Mouse (Mus musculus): ENCODE data around the gene Dgki. TPM values are rescaled to one million over a fixed set of nuclear protein-coding genes. Genes with fewer than 3 reads are reported as not detected.

Gene Dgki
- total RNA-seq, 2 experiments from 2014 or later = 80.5 to 92.6 TPM

GRCm38 (mm10) chr6:37089148-37090111, 210.6 kb downstream of the Dgki start:
- intact Hi-C loops (cut with DNase I) = no loop called here
- no peak for DNase-seq (ENCODE audit: low spot score in 2 of 2)

GRCm38 (mm10) chr6:37082990-37083389, 217.0 kb downstream of the Dgki start:
- no peak for DNase-seq (ENCODE audit: low spot score in 2 of 2)
- intact Hi-C loops (cut with DNase I) = no loop called here

GRCm38 (mm10) chr6:37072401-37073016, 227.5 kb downstream of the Dgki start:
- intact Hi-C loops (cut with DNase I) = no loop called here
- DNase-seq (ENCODE audit: low spot score in 2 of 2) = no peak

DNA sequence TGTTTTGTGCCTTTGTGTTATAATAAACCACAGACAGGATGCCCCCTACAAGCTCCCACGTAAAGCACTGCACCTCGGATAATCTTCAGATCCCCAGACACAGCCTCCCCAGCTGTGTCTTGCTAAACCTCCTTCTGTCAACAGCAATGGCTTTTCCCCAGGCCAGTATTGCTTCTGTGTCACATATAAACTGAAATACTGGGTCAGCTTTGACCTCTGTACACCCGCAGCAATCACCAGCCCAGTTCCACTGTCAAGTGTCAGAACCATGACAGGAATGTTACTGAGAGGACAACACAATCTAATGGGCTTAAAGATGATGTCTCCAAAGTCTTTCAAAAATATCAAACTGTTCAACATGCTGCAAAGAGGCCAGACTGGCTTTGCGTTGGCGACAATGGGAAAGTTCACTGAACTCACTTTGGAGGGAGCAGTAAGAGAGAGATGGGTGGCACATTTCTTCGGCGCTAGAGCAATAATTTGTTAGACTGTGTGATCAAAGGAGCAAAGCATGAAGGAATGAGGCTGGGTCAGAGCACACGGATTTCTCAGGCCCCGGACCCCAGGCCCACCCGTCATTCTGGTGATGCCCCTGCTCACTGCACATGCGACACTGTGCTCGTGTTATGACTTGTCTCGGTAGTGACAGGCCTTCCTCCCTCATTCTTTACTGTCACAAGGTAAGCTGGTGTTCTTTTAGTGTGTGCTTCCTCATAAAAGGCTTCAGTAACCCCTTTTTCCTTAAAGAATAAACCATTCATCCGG, 230.0 kb downstream of the Dgki start:
- intact Hi-C loops (cut with DNase I) = no loop called here
- DNase-seq (ENCODE audit: low spot score in 2 of 2) = no peak

DNA sequence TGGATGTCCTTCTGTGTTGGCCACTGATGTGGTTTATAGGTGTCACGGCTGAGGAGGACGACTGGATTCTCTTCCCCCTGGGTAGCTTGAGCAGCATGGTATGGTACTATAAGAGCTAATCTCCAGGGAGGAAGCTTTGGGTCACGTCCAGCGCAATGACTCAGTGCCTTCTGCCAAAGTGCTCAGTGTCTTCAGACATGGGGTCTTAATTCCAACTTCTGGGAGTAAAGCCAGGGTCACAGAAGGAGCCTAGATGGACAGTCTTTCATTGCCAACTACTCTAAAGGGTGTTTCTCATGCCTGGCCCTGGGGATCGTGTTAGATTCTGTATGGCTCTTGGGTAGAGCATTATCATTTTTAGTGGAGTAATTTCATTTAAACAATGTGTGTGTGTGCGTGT, 231.2 kb downstream of the Dgki start:
- intact Hi-C loops (cut with DNase I) = no loop called here

DNA sequence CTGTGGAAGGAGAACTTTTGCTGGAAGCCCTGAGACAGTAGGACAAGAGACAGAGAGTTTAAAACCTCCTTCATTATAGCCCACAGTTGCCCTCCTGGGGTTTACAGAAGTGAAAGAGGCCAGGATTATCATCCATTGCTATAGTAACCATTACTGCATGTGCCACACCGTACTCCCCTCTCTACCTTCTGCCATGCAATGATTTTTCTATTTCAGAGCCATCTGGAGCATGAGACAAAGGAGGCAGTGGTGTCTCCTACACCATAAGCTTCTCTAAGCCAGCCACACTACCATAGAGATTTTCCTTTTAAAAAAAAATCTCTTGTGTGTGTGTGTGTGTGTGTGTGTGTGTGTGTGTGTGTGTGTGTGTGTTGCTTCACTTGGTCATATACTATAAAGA, 232.6 kb downstream of the Dgki start:
- intact Hi-C loops (cut with DNase I) = no loop called here
- no peak for DNase-seq (ENCODE audit: low spot score in 2 of 2)

More for the DNA sequence above, 231.2 kb downstream of the Dgki start:
- DNase-seq (ENCODE audit: low spot score in 2 of 2) = no peak

GRCm38 (mm10) chr6:37064214-37064830, 235.7 kb downstream of the Dgki start:
- no peak for DNase-seq (ENCODE audit: low spot score in 2 of 2)
- intact Hi-C loops (cut with DNase I) = no loop called here

DNA sequence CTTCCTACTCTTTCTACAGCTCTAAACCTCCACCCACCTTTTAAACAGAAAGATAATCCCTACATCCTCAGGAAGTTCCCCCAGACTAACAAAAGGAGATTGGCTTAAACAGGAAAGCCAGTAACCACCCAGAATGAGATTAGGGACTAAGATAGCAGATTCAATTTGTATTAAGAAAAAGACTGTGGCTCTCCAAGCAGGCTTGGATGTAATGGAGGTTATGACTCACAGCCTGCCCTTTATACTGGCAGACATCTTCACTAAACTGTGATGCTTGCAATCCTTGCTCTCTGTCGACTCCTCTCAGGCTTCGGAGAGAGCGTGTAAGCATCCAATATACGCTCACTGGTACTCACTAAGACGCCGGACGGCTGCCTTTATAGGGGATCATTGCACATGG, 236.7 kb downstream of the Dgki start:
- intact Hi-C loops (cut with DNase I) = no loop called here
- DNase-seq (ENCODE audit: low spot score in 2 of 2) = no peak

GRCm38 (mm10) chr6:37060114-37060513, 239.9 kb downstream of the Dgki start:
- intact Hi-C loops (cut with DNase I) = no loop called here
- DNase-seq (ENCODE audit: low spot score in 2 of 2) = no peak

GRCm38 (mm10) chr6:37057957-37058356, 242.0 kb downstream of the Dgki start:
- intact Hi-C loops (cut with DNase I) = no loop called here
- DNase-seq (ENCODE audit: low spot score in 2 of 2) = no peak

DNA sequence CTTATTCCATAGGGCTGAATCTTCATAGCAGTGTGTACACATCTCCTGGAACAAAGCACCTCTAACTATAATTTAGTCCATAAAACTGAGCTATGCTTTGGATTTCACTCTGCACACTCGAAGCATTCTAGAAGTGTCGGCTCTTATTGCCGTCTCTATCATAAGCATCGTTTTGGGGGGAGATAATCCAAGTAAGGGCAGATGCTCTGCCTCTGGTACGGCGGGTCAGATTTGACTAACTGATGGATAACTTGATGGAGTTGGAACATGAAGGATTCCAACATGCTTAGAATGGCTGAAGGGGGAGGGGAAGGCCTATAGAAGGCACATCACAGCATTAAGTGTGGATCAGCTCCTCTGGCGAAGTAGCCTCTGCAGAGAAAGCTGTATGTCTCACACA, 242.4 kb downstream of the Dgki start:
- intact Hi-C loops (cut with DNase I) = no loop called here
- no peak for DNase-seq (ENCODE audit: low spot score in 2 of 2)

DNA sequence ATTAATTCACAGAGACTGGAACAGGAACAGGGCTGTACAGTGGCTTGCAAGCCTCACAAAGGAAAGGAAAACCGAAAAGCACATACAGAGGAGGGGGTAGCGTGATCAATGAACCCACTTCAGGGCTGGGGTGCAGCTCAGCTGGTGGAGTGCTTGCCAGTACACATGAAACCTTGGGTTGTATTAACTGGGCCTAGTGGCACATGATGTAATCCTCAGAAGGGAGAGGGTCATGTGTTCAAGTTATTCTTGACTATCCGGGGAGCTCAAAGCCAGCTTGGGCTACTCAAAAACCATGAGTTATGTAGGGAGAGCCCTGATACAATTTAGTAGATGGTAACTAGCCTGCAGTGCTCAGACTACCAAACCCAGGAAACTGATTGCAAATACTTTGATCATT, 244.3 kb downstream of the Dgki start:
- intact Hi-C loops (cut with DNase I) = loop anchor here (2.0 kb wide), 1 partner anchor 393 kb away; no protein-coding TSS in a partner anchor

DNA sequence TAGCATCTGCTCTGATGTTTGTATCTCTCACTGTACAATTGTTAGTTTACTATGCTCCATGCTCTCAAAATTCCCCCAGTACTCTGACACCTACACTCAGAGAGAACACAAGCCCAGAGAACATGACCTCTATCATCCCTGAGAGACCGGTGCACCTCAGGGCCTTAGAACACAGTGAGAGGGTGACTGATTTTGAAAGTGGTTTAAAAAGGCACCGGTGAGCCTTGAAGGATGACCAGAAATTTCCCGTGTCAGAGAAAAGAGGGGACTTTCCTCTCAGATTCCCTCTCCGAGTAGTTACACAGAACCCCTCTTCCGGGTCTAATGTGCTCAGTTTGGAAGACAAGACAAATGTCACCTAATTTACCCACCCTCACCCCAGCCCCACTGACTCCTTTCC, 244.9 kb downstream of the Dgki start:
- no peak for DNase-seq (ENCODE audit: low spot score in 2 of 2)
- intact Hi-C loops (cut with DNase I) = loop anchor here (2.0 kb wide), 1 partner anchor 394 kb away; no protein-coding TSS in a partner anchor

More for the DNA sequence above, 244.3 kb downstream of the Dgki start:
- DNase-seq (ENCODE audit: low spot score in 2 of 2) = no peak

GRCm38 (mm10) chr6:37054435-37055020, 245.5 kb downstream of the Dgki start:
- DNase-seq (ENCODE audit: low spot score in 2 of 2) = no peak
- intact Hi-C loops (cut with DNase I) = loop anchor here (1.0 to 2.0 kb wide), 2 partner anchors 297 to 394 kb away; no protein-coding TSS in a partner anchor

DNA sequence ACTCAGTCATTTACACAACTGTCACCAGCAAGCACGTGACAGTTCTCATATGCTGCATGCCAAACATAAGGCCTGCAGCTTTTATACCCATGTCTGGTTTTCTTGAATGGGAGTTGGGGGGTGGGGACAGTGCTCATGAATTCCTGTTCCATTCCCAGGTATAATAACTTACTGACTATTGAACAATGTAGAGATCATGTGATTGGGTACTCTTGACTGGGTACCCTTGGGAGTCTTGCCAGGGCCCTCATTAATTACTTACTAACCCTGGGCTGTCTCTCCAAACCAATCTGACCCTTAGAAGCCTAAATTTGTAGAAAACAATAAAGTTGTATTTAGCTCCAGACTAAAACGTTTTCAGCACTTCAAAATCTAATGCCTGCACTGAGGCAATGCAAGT, 246.6 kb downstream of the Dgki start:
- intact Hi-C loops (cut with DNase I) = no loop called here
- DNase-seq (ENCODE audit: low spot score in 2 of 2) = no peak

DNA sequence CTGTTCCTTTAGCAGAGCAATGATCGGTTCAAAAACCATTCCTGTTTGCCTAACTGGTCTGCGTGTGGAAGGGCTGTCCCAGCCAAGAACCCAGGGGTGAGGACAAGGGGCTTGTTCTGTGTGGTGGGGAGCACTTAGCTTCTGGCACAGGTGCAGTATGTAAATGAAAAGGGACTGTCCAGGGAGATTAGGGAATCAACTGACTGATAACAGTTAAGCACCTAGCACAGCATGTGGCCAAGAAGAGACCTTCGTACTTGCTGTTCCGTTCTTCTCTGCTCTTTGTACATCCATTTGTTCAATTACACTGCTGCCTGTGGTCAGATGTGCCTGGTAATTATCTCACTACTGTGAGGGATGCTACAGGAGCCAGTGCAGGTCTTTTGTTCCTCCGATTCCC, 248.3 kb downstream of the Dgki start:
- no peak for DNase-seq (ENCODE audit: low spot score in 2 of 2)
- intact Hi-C loops (cut with DNase I) = no loop called here

GRCm38 (mm10) chr6:37051150-37051549, 248.8 kb downstream of the Dgki start:
- intact Hi-C loops (cut with DNase I) = no loop called here
- DNase-seq (ENCODE audit: low spot score in 2 of 2) = no peak

- no peak for DNase-seq (ENCODE audit: low spot score in 2 of 2)
- intact Hi-C loops (cut with DNase I) = loop anchor here (5.0 kb wide), 1 partner anchor 355 kb away; no protein-coding TSS in a partner anchor
Measured at GRCm38 (mm10) chr6:37047611-37048129, 252.3 kb downstream of the Dgki start.
